Mouse (Mus musculus) ES-E14 (cell line): ENCODE results near the gene Glrx3. TPM values are rescaled to one million over a fixed set of nuclear protein-coding genes. Genes with fewer than 3 reads are reported as not detected.

ENCODE experiments used
- DNase-seq: peaks from one replicate; pipeline ENCODE4 v3.0.0-alpha.2; 2013; ENCODE audit warnings: low read depth, low spot score
- H3K27ac ChIP-seq: 2 replicates; pipeline ENCODE4 v1.5.1; 2012; ENCODE audit warnings: low read depth, mild to moderate bottlenecking, low read length, moderate library complexity, mixed read lengths; ENCODE audit not compliant: poor library complexity, insufficient read depth, severe bottlenecking
- H3K36me3 ChIP-seq: 2 replicates; pipeline ENCODE4 v1.6.1; 2012; ENCODE audit warnings: mild to moderate bottlenecking, low read length, moderate library complexity, mixed read lengths; ENCODE audit not compliant: control insufficient read depth, poor library complexity, insufficient read depth, severe bottlenecking
- H3K4me1 ChIP-seq, 2 experiments: fragments of 150-350 bp in 1 of 2; sonication (generic) in 1 of 2; 2 replicates each; pipeline ENCODE4 v1.6.1; 2012; ENCODE audit warnings: low read length in 2 of 2, mild to moderate bottlenecking in 1 of 2, mixed read lengths in 1 of 2; ENCODE audit not compliant: control insufficient read depth in 2 of 2, insufficient read depth in 2 of 2, poor library complexity in 1 of 2
- H3K4me3 ChIP-seq, 2 experiments: fragments of 150-350 bp in 1 of 2; sonication (generic) in 1 of 2; 2 replicates each; pipeline ENCODE4 v1.5.1; 2012; ENCODE audit warnings: low read length in 2 of 2, low read depth in 1 of 2, mild to moderate bottlenecking in 1 of 2, mixed read lengths in 1 of 2; ENCODE audit not compliant: insufficient read depth in 1 of 2, poor library complexity in 1 of 2, severe bottlenecking in 1 of 2
- H3K9ac ChIP-seq: 2 replicates; pipeline ENCODE4 v1.6.1; 2012; ENCODE audit warnings: low read depth, mild to moderate bottlenecking, low read length, mixed read lengths; ENCODE audit not compliant: poor library complexity, insufficient read depth, severe bottlenecking
- H3K9me3 ChIP-seq: fragments of 150-350 bp; sonication (generic); 2 replicates; pipeline ENCODE4 v1.6.1; 2012; ENCODE audit warnings: low read depth, mild to moderate bottlenecking, low read length; ENCODE audit not compliant: control insufficient read depth, insufficient read depth
- CHD2 ChIP-seq: IDR thresholded peaks from 2 replicates; pipeline ENCODE4 v1.6.1; 2014; ENCODE audit warnings: mild to moderate bottlenecking, low read depth, low read length, inconsistent platforms
- HCFC1 ChIP-seq: IDR thresholded peaks from 2 replicates; pipeline ENCODE4 v1.6.1; 2012; ENCODE audit warnings: low read length, inconsistent platforms, borderline replicate concordance; ENCODE audit not compliant: insufficient read depth
- MAFK ChIP-seq: IDR thresholded peaks from 2 replicates; pipeline ENCODE4 v1.6.1; 2014; ENCODE audit warnings: mild to moderate bottlenecking, low read depth, low read length, inconsistent platforms; ENCODE audit not compliant: insufficient read depth
- ZC3H11A ChIP-seq: IDR thresholded peaks from 2 replicates; pipeline ENCODE4 v1.6.1; 2012; ENCODE audit warnings: low read depth, mild to moderate bottlenecking, inconsistent platforms, low read length, borderline replicate concordance
- ZNF384 ChIP-seq: IDR thresholded peaks from 2 replicates; pipeline ENCODE4 v1.6.1; 2012; ENCODE audit warnings: low read depth, low read length, inconsistent platforms
- in situ Hi-C, 2 experiments: fragments of 600-800 bp; cut with MboI; formaldehyde crosslinking; loops; one replicate each; pipeline ENCODE4 v1.15.1; 2025; ENCODE audit warnings: low sequenced_read_pairs in 2 of 2, inconsistent platforms in 1 of 2; ENCODE audit not compliant: unreplicated experiment in 2 of 2
- total RNA-seq: library from RNA; depleted of rRNA; stranded (reverse); fragments of 300-350 nt; gene quantifications from 2 replicates; pipeline ENCODE4 v1.2.3, GENCODE M21; 2012; rRNA removed

The Glrx3 gene
- 142 and 189 TPM in 2 replicates for total RNA-seq

- TF ChIP-seq HCFC1 (peak; percentile 65), ZNF384 (no peak)
- Histone ChIP-seq H3K36me3 (no peaks in the 10 kb centered on the region; the same call in 1 of the 2 replicates), H3K9ac (peak within 1 kb of the TSS; percentile 94), H3K9me3 (no peaks in the 10 kb centered on the region), H3K4me3 (peak within 1 kb of the TSS; percentile 95 to 97), H3K4me1 (peaks cover 5 to 18% of the 10 kb centered on the region in 2 experiments), H3K27ac (peak within 1 kb of the TSS; percentile 81)
- in situ Hi-C loops, result no loop called here
- DNase-seq, result peak; percentile 93
These were observed at the start of gene Glrx3 for GRCm38 (mm10) chr7:137437440-137438178. Glrx3 (plus strand) TSS chr7:137437614.

- H3K9me3 ChIP-seq, result no peaks in the 10 kb centered on the region
- DNase-seq, result no peak
These were observed 49.6 kb upstream of the Glrx3 start for GRCm38 (mm10) chr7:137387863-137388262.

GRCm38 (mm10) chr7:137395421-137395820, 42.0 kb upstream of the Glrx3 start:
- H3K9ac ChIP-seq, result no peak overlapping the region
- no peaks in the 10 kb centered on the region for H3K36me3 ChIP-seq
- in situ Hi-C loops, result no loop called here
- no peaks in the 10 kb centered on the region for H3K9me3 ChIP-seq
- no peak overlapping the region for H3K4me3 ChIP-seq
- DNase-seq, result no peak
- no peak for TF ChIP-seq HCFC1
- no peak for TF ChIP-seq CHD2
- peaks cover 3 to 6% of the 10 kb centered on the region in 2 experiments; a peak in 1 of 4 replicates for H3K4me1 ChIP-seq
- no peak overlapping the region for H3K27ac ChIP-seq

More at GRCm38 (mm10) chr7:137387863-137388262, 49.6 kb upstream of the Glrx3 start:
- no peak for TF ChIP-seq CHD2
- TF ChIP-seq MAFK, result no peak
- TF ChIP-seq ZC3H11A, result no peak
- TF ChIP-seq ZNF384, result no peak
- TF ChIP-seq HCFC1, result no peak
- Histone ChIP-seq H3K4me3 (no peak overlapping the region), H3K27ac (no peak overlapping the region), H3K9ac (no peak overlapping the region), H3K36me3 (no peaks in the 10 kb centered on the region), H3K4me1 (peaks cover 0 to 2% of the 10 kb centered on the region in 2 experiments; a peak in 1 of 4 replicates)
- in situ Hi-C loops, result no loop called here

GRCm38 (mm10) chr7:137397361-137397910, 40.0 kb upstream of the Glrx3 start:
- H3K27ac ChIP-seq, result no peak overlapping the region
- in situ Hi-C loops, result no loop called here
- no peak overlapping the region for H3K9ac ChIP-seq
- no peak overlapping the region for H3K4me3 ChIP-seq
- no peak for TF ChIP-seq MAFK
- TF ChIP-seq CHD2, result no peak
- no peak for TF ChIP-seq HCFC1
- no peak for TF ChIP-seq ZC3H11A
- no peak for TF ChIP-seq ZNF384
- peaks cover 3 to 6% of the 10 kb centered on the region in 2 experiments; a peak in 1 of 4 replicates for H3K4me1 ChIP-seq
- no peaks in the 10 kb centered on the region for H3K9me3 ChIP-seq
- H3K36me3 ChIP-seq, result no peaks in the 10 kb centered on the region
- DNase-seq, result no peak

GRCm38 (mm10) chr7:137398973-137399372, 38.4 kb upstream of the Glrx3 start:
- in situ Hi-C loops, result no loop called here
- Histone ChIP-seq H3K9ac (no peak overlapping the region), H3K4me1 (peaks cover 3 to 6% of the 10 kb centered on the region in 2 experiments; a peak in 1 of 4 replicates), H3K27ac (no peak overlapping the region), H3K4me3 (no peak overlapping the region), H3K36me3 (no peaks in the 10 kb centered on the region), H3K9me3 (no peaks in the 10 kb centered on the region)
- TF ChIP-seq ZNF384 (no peak), HCFC1 (no peak), CHD2 (no peak), ZC3H11A (no peak), MAFK (no peak)
- no peak for DNase-seq
